Mouse (Mus musculus) spleen, adult 2 months (tissue): ENCODE data around the gene Clec16a.

ENCODE experiments used
- CTCF ChIP-seq: fragments of 200-500 bp; IDR thresholded peaks from 2 replicates; pipeline ENCODE4 v1.5.1; 2011; ENCODE audit warnings: mild to moderate bottlenecking, inconsistent platforms; ENCODE audit not compliant: insufficient read depth, insufficient read length, insufficient replicate concordance; ENCODE audit errors: extremely low read depth
- POLR2A ChIP-seq: fragments of 200-500 bp; IDR thresholded peaks from 2 replicates; pipeline ENCODE4 v1.6.1; 2011; ENCODE audit warnings: low read depth, low read length, inconsistent platforms

- TF ChIP-seq CTCF (no peak), POLR2A (no peak)
Observed at GRCm38 (mm10) chr16:10666766-10667165, 121.6 kb downstream of the Clec16a start.
